Mouse (Mus musculus): ENCODE data around the gene Nbr1. TPM values are rescaled to one million over a fixed set of nuclear protein-coding genes. Genes with fewer than 3 reads are reported as not detected.
"Not testable (repeated sequence)": the region's sequence is repeated elsewhere in the genome, so short reads cannot be mapped to it uniquely, and the experiment has no call there.

The Nbr1 gene
- total RNA-seq, 1 experiment from 2014 or later: 61.9 TPM

GRCm38 (mm10) chr11:101617849-101618248 is 65.9 kb downstream of the Nbr1 start:
- peak; percentile 77 for ATAC-seq (replicated peaks; ENCODE audit: low read depth, poor library complexity, severe bottlenecking)

GRCm38 (mm10) chr11:101618596-101618995 is 66.6 kb downstream of the Nbr1 start:
- no peak for ATAC-seq (replicated peaks; ENCODE audit: low read depth, poor library complexity, severe bottlenecking)

GRCm38 (mm10) chr11:101620022-101620655 is 68.2 kb downstream of the Nbr1 start:
- ATAC-seq (replicated peaks; ENCODE audit: low read depth, poor library complexity, severe bottlenecking): not testable (repeated sequence)

GRCm38 (mm10) chr11:101626649-101626994 is 74.7 kb downstream of the Nbr1 start:
- peak; percentile 1; the same call in 1 of the 2 replicates for ATAC-seq (replicated peaks; ENCODE audit: low read depth, poor library complexity, severe bottlenecking)

- peak; percentile 66 for ATAC-seq (replicated peaks; ENCODE audit: low read depth, poor library complexity, severe bottlenecking)
Measured at GRCm38 (mm10) chr11:101626995-101627856, 75.3 kb downstream of the Nbr1 start, which contains the start of gene Rdm1. TSS of gene Rdm1 (plus strand) at chr11:101627195.

- ATAC-seq (replicated peaks; ENCODE audit: low read depth, poor library complexity, severe bottlenecking): peak; percentile 79
Measured at GRCm38 (mm10) chr11:101627857-101628559, 76.1 kb downstream of the Nbr1 start.

GRCm38 (mm10) chr11:101628733-101629417 is 76.9 kb downstream of the Nbr1 start:
- ATAC-seq (replicated peaks; ENCODE audit: low read depth, poor library complexity, severe bottlenecking): not testable (repeated sequence)

Other genes starting within 250 kb of the Nbr1 start
- 152 and 208 TPM in 2 replicates for gene Becn1, start 249.9 kb upstream of the Nbr1 start, total RNA-seq (2017)
- gene Psme3, start 235.9 kb upstream of the Nbr1 start, total RNA-seq (2017): 112 and 153 TPM in 2 replicates
- 0.78 and 2.4 TPM in 2 replicates for gene Aoc2, start 227.1 kb upstream of the Nbr1 start, total RNA-seq (2017)
- under 0.01 and 0.29 TPM in 2 replicates for gene Aoc3, start 221.5 kb upstream of the Nbr1 start, total RNA-seq (2017)
- gene G6pc, start 184.6 kb upstream of the Nbr1 start, total RNA-seq (2017): not detected in 2 replicates
- gene Aarsd1, start 134.5 kb upstream of the Nbr1 start, total RNA-seq (2017): 51.6 and 69.0 TPM in 2 replicates
- 1.1 and 17.0 TPM in 2 replicates for gene Gm27029, start 127.4 kb upstream of the Nbr1 start, total RNA-seq (2017)
- gene Rundc1, start 127.1 kb upstream of the Nbr1 start, total RNA-seq (2017): 3.1 and 5.4 TPM in 2 replicates
- not detected in 2 replicates for gene Ptges3l, start 126.8 kb upstream of the Nbr1 start, total RNA-seq (2017)
- 3,230 and 4,557 TPM in 2 replicates for gene Rpl27, start 109.9 kb upstream of the Nbr1 start, total RNA-seq (2017)
- 29.9 and 33.1 TPM in 2 replicates for gene Ifi35, start 103.7 kb upstream of the Nbr1 start, total RNA-seq (2017)
- gene Rnd2, start 87.2 kb upstream of the Nbr1 start, total RNA-seq (2017): 2.8 and 3.1 TPM in 2 replicates
- gene Vat1, start 85.9 kb upstream of the Nbr1 start, total RNA-seq (2017): 14.4 and 15.5 TPM in 2 replicates
- 43.0 and 49.1 TPM in 2 replicates for gene Brca1, start 194 bp upstream of the Nbr1 start, total RNA-seq (2017)
- 0.50 and 2.9 TPM in 2 replicates for gene Tmem106a, start 30.1 kb downstream of the Nbr1 start, total RNA-seq (2017)
- gene Gm11634, start 47.1 kb downstream of the Nbr1 start, total RNA-seq (2017): not detected in 2 replicates
- 11.0 and 14.9 TPM in 2 replicates for gene Rdm1, start 75.0 kb downstream of the Nbr1 start, total RNA-seq (2017)
- gene Arl4d, start 113.4 kb downstream of the Nbr1 start, total RNA-seq (2017): 0.53 and 1.5 TPM in 2 replicates
- 24.9 and 46.5 TPM in 2 replicates for gene Dhx8, start 180.8 kb downstream of the Nbr1 start, total RNA-seq (2017)
- not detected in 2 replicates for gene Etv4, start 233.2 kb downstream of the Nbr1 start, total RNA-seq (2017)

All from common myeloid progenitor, adult 5-6 weeks (primary cell).